Mouse (Mus musculus) testis, adult 2 months (tissue): ENCODE results near the gene Ilf2. TPM values are rescaled to one million over a fixed set of nuclear protein-coding genes. Genes with fewer than 3 reads are reported as not detected.

Source experiments
- H3K27ac ChIP-seq: fragments of 200-500 bp; 2 replicates; pipeline ENCODE4 v1.5.1; 2012; ENCODE audit warnings: low read depth, low read length; ENCODE audit not compliant: control insufficient read depth, insufficient read depth
- H3K27me3 ChIP-seq: fragments of 200-500 bp; 2 replicates; pipeline ENCODE4 v1.6.1; 2012; ENCODE audit warnings: mild to moderate bottlenecking, low read length, moderate library complexity; ENCODE audit not compliant: control insufficient read depth, insufficient read depth
- H3K36me3 ChIP-seq: fragments of 200-500 bp; 2 replicates; pipeline ENCODE4 v1.6.1; 2012; ENCODE audit warnings: mild to moderate bottlenecking, low read length; ENCODE audit not compliant: control insufficient read depth, insufficient read depth
- H3K4me1 ChIP-seq: fragments of 200-500 bp; 2 replicates; pipeline ENCODE4 v1.6.1; 2012; ENCODE audit warnings: low read length; ENCODE audit not compliant: control insufficient read depth, insufficient read depth
- H3K4me3 ChIP-seq: fragments of 200-500 bp; 2 replicates; pipeline ENCODE4 v1.5.1; 2012; ENCODE audit warnings: low read depth, mild to moderate bottlenecking, low read length, moderate library complexity, mixed read lengths; ENCODE audit not compliant: control insufficient read depth
- CTCF ChIP-seq: fragments of 200-500 bp; IDR thresholded peaks from 2 replicates; pipeline ENCODE4 v1.5.1; 2012; ENCODE audit warnings: low read depth, mild to moderate bottlenecking, inconsistent platforms, low read length, moderate library complexity; ENCODE audit not compliant: control insufficient read depth, insufficient read depth, insufficient replicate concordance
- POLR2A ChIP-seq: fragments of 200-500 bp; IDR thresholded peaks from 2 replicates; pipeline ENCODE4 v1.6.1; 2012; ENCODE audit warnings: low read depth, mild to moderate bottlenecking, inconsistent platforms, low read length, moderate library complexity; ENCODE audit not compliant: control insufficient read depth
- polyA plus RNA-seq: library from polyadenylated mRNA; depleted of rRNA; stranded (reverse); fragments of >200 nt; gene quantifications from 2 replicates; pipeline ENCODE4 v1.2.3, GENCODE M21; 2012; rRNA removed

The Ilf2 gene
- polyA plus RNA-seq, 1 experiment: 33.2 TPM

DNA sequence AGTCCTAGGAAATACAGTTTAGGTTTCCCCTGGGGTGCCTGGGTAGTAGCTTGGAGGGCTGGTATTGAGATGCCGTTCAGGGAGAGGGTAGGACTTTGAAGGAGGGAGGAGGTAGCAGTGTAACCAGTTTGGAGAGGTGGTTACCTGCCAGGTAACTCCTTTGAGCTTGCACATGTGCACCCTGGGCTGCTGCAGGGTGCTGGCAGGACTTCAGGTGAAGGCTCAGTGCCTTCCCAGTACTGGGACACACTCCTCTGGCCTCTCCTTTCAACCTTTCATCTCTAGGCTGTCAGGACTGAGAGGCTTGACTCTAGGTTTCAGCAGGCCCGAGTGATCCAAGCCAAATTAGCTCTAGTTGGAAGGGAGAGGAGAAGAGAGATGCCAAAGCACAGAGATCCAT is 50.1 kb downstream of the Ilf2 start:
- Histone ChIP-seq H3K27me3 (no peaks in the 10 kb centered on the region), H3K4me1 (no peaks in the 10 kb centered on the region), H3K36me3 (no peaks in the 10 kb centered on the region), H3K27ac (no peak overlapping the region), H3K4me3 (no peak overlapping the region)
- TF ChIP-seq POLR2A (no peak), CTCF (no peak)

DNA sequence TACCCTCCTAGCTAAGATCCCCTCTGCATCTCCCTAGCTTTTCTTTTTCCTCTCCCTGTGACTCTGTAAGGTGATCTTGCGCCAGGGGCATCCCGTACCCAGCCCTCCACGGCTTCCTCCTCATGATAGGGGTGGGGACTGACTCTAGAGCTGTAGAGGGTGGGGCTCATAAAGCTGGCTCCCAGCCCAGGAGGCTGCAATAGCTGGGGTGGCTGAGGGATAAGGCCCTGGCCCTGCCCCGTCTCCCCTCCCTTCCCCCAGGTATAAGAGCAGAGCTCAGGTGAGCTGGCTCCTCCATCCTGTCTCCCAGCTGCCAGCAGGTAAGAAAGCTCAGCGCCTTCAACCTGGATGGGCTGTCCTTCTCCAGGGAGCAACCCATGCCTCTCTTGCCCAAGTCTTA is 50.7 kb downstream of the Ilf2 start, which contains the start of gene S100a14:
S100a14 (plus strand) TSS at position 277 of the 400 bp plus-strand sequence.
- H3K27me3 ChIP-seq: no peaks in the 10 kb centered on the region
- no peaks in the 10 kb centered on the region for H3K4me1 ChIP-seq
- no peak for TF ChIP-seq POLR2A
- TF ChIP-seq CTCF: no peak
- no peaks in the 10 kb centered on the region for H3K36me3 ChIP-seq
- H3K27ac ChIP-seq: no peak within 1 kb of the TSS
- no peak within 1 kb of the TSS for H3K4me3 ChIP-seq

DNA sequence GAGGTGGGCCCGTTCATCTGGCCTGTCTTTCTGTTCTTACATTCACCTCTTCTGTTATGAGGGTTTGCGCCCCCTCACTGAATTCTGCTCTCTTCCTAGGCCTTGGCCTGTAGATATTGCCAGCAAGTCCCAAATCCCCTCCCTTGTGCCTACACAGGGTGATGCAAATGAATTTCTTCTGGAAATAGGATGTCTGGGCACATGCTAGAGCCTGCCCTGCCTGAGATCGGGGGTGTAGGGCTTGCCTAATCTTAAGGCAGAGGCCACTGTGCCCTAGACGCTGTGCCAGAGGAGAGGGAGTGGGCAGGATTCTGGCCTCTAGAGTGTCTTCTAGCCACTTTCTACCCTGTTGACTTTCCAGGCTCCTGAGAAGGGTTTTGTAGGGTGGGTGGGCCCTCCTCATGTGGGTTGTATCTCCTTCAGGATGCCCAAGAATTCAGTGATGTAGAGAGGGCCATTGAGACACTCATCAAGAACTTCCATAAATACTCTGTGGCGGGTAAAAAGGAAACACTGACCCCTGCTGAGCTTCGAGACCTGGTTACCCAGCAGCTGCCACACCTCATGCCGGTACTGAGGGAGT is 51.5 kb downstream of the Ilf2 start:
- H3K4me3 ChIP-seq: no peak overlapping the region
- no peaks in the 10 kb centered on the region for H3K27me3 ChIP-seq
- H3K27ac ChIP-seq: no peak overlapping the region
- no peaks in the 10 kb centered on the region for H3K4me1 ChIP-seq
- TF ChIP-seq POLR2A (no peak), CTCF (no peak)
- no peaks in the 10 kb centered on the region for H3K36me3 ChIP-seq

DNA sequence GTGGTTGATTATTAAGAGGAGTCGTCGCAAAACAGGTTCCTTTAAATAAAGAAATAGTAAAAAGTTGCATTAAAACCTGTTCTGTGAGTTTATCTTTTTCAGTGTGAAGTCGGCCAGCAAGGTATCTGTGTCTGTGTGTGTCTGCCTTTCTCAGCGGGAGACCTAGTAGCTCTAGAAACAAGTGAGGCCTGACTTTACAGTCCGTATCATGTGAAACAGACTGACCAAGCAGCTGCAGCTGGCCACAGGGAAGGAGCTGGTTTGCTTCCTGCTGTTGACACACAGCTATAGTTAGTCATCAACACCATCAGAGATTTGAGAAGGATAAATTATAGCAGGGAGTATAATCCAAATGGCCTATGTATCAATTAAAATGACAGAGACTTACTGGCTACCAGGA is 55.8 kb downstream of the Ilf2 start:
- Histone ChIP-seq H3K36me3 (no peaks in the 10 kb centered on the region), H3K4me1 (no peaks in the 10 kb centered on the region), H3K27ac (no peak overlapping the region), H3K4me3 (no peak overlapping the region), H3K27me3 (no peaks in the 10 kb centered on the region)
- TF ChIP-seq CTCF (no peak), POLR2A (no peak)

DNA sequence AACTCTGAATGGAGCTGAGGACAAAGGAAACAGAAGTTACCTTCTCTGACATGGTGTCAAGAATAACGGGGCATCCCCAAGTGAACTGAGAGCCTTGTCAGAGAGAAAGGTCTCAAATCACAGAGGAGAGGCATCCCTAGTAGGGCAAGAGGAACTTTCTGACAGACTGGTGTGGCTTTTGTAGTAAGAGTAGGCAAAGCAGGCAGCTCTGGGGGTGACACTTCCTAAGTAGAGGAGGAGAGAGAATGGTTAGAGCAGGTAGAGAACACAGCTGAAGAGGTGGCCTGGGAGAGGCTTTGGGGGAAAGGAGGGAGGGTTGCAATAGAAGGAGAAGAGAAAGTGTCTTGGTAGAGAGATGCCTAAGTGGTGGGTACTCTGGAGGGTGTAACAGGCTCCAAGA is 59.5 kb downstream of the Ilf2 start:
- Histone ChIP-seq H3K27ac (no peak overlapping the region), H3K4me3 (no peak overlapping the region), H3K36me3 (no peaks in the 10 kb centered on the region), H3K4me1 (no peaks in the 10 kb centered on the region), H3K27me3 (no peaks in the 10 kb centered on the region)
- TF ChIP-seq POLR2A: no peak
- no peak for TF ChIP-seq CTCF

DNA sequence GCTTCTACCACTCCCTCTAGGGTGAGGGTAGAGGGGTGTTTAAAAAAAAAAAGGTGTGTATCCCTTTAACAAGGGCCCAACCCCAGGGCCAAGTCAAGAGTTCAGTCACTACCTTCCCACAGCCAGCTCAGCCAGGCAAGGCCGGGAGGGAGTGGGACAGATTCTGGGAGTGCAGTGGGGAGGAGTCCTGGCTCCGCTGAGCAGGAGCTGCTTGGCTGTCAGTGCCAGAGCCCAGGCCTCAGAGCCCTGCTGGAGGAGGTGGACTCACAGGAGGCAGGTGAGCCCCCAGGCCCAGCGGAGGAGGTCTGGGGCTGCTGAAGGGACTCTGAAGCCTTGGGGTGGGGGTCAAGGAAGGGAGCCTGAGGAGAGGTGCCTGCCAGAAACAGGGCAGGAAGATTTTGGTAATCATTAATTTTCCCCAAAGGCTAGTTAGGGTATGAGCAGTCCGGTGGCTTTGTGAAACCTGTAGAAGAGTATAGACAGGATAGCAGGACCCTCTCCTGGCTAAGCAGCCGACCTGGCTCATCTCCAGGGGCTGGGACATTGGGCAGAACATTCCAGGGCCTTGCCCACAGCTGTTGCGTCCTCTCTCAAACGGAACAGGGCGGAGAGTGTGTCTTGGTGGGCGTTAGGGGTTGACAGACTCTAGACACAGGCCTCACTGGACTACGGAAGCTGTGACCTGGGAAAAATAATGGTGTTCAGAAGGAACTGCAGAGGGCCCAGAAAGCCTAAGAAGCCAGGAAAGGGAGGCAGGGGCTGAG is 61.4 kb downstream of the Ilf2 start, which contains the start of gene S100a16:
S100a16 (plus strand) TSS at position 114 of the 764 bp plus-strand sequence.
- H3K4me3 ChIP-seq: peak within 1 kb of the TSS; percentile 51
- H3K27ac ChIP-seq: no peak within 1 kb of the TSS
- TF ChIP-seq POLR2A: no peak; the same call in 1 of the 2 replicates
- TF ChIP-seq CTCF: no peak
- no peaks in the 10 kb centered on the region for H3K4me1 ChIP-seq
- H3K27me3 ChIP-seq: no peaks in the 10 kb centered on the region
- H3K36me3 ChIP-seq: no peaks in the 10 kb centered on the region

DNA sequence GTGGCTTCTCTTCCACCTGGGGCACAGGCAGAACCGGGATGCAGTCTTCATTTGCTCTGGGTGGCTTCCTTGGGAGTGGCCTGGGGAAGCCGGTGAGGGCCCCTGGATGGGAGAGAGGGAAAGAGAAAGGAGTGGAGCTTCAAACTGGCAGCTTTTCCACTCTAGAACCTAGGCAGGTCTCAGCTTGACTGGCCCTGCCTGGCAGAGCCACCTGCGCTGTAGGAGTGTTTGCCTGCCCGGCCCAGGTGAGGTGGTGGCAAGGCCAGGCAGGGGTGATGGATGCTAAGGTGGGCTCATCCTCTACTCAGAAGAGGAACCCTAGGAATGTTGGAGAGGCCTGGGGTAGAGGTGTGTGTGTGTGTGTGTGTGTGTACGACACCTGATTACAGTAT is 62.0 kb downstream of the Ilf2 start:
- peak overlapping the region; percentile 51 for H3K4me3 ChIP-seq
- H3K36me3 ChIP-seq: no peaks in the 10 kb centered on the region
- no peak overlapping the region for H3K27ac ChIP-seq
- no peaks in the 10 kb centered on the region for H3K4me1 ChIP-seq
- no peak for TF ChIP-seq POLR2A
- TF ChIP-seq CTCF: no peak
- no peaks in the 10 kb centered on the region for H3K27me3 ChIP-seq

Other genes with a start within 250 kb of the Ilf2 start
- gene Jtb, start 244.5 kb upstream of the Ilf2 start, polyA plus RNA-seq: 12.2 and 15.4 TPM in 2 replicates
- gene Creb3l4, start 232.6 kb upstream of the Ilf2 start, polyA plus RNA-seq: 305 and 322 TPM in 2 replicates
- 22.5 and 27.4 TPM in 2 replicates for gene Slc39a1, start 228.0 kb upstream of the Ilf2 start, polyA plus RNA-seq
- gene Crtc2, start 222.0 kb upstream of the Ilf2 start, polyA plus RNA-seq: 25.1 and 33.7 TPM in 2 replicates
- gene Dennd4b, start 210.9 kb upstream of the Ilf2 start, polyA plus RNA-seq: 25.7 and 30.5 TPM in 2 replicates
- gene Gatad2b, start 182.9 kb upstream of the Ilf2 start, polyA plus RNA-seq: 26.2 and 34.5 TPM in 2 replicates
- 17.9 and 18.9 TPM in 2 replicates for gene Slc27a3, start 86.2 kb upstream of the Ilf2 start, polyA plus RNA-seq
- gene Ints3, start 42.5 kb upstream of the Ilf2 start, polyA plus RNA-seq: 18.3 and 19.1 TPM in 2 replicates
- 54.5 and 64.8 TPM in 2 replicates for gene Npr1, start 10.3 kb upstream of the Ilf2 start, polyA plus RNA-seq
- 33.5 and 42.2 TPM in 2 replicates for gene Snapin, start 14.9 kb downstream of the Ilf2 start, polyA plus RNA-seq
- gene Chtop, start 33.4 kb downstream of the Ilf2 start, polyA plus RNA-seq: 51.5 and 53.5 TPM in 2 replicates
- 16.8 and 17.6 TPM in 2 replicates for gene S100a1, start 38.3 kb downstream of the Ilf2 start, polyA plus RNA-seq
- 2.9 and 3.2 TPM in 2 replicates for gene S100a13, start 38.3 kb downstream of the Ilf2 start, polyA plus RNA-seq
- gene S100a14, start 50.7 kb downstream of the Ilf2 start, polyA plus RNA-seq: 0.76 TPM in 1 of 2 replicates, not detected in the other
- gene S100a16, start 61.1 kb downstream of the Ilf2 start, polyA plus RNA-seq: 2.9 and 7.7 TPM in 2 replicates
- gene S100a3, start 84.5 kb downstream of the Ilf2 start, polyA plus RNA-seq: not detected in 2 replicates
- not detected in 2 replicates for gene S100a2, start 114.1 kb downstream of the Ilf2 start, polyA plus RNA-seq
- not detected in 2 replicates for gene Gm42674, start 125.8 kb downstream of the Ilf2 start, polyA plus RNA-seq
- 0.96 and 1.9 TPM in 2 replicates for gene S100a4, start 127.6 kb downstream of the Ilf2 start, polyA plus RNA-seq
- gene S100a5, start 132.4 kb downstream of the Ilf2 start, polyA plus RNA-seq: not detected in 2 replicates
- gene S100a6, start 136.8 kb downstream of the Ilf2 start, polyA plus RNA-seq: 13.0 and 20.8 TPM in 2 replicates
- gene S100a7a, start 177.9 kb downstream of the Ilf2 start, polyA plus RNA-seq: 0.07 TPM in 1 of 2 replicates, not detected in the other
- not detected in 2 replicates for gene S100a8, start 192.9 kb downstream of the Ilf2 start, polyA plus RNA-seq
- not detected in 2 replicates for gene S100a9, start 219.6 kb downstream of the Ilf2 start, polyA plus RNA-seq